Mouse (Mus musculus): Measurements from ENCODE around the gene Ghrhr. TPM values are rescaled to one million over a fixed set of nuclear protein-coding genes. Genes with fewer than 3 reads are reported as not detected.

The Ghrhr gene
- polyA plus RNA-seq, 1 experiment = not detected

GRCm38 (mm10) chr6:55403411-55404309, 27.6 kb downstream of the Ghrhr start:
- Histone ChIP-seq H3K4me1 (ENCODE audit: control insufficient read depth, insufficient read depth, low read length) (no peaks in the 10 kb centered on the region), H3K27ac (ENCODE audit: control insufficient read depth, insufficient read depth, low read depth, low read length, poor library complexity) (no peak overlapping the region), H3K4me3 (replicated peaks; ENCODE audit: control insufficient read depth, low read depth, low read length) (no peak overlapping the region)
- WGBS = 73% methylated on average over 9 of the region's 9 CpGs
- TF ChIP-seq POLR2A (IDR thresholded peaks at IDR 0.05; ENCODE audit: borderline replicate concordance, control insufficient read depth, low read depth, low read length) = no peak

- TF ChIP-seq POLR2A (IDR thresholded peaks at IDR 0.05; ENCODE audit: borderline replicate concordance, control insufficient read depth, low read depth, low read length) (no peak), CTCF (IDR thresholded peaks at IDR 0.05; ENCODE audit: control insufficient read depth, insufficient read depth, low read length) (no peak)
- no peaks in the 10 kb centered on the region for H3K4me1 ChIP-seq (ENCODE audit: control insufficient read depth, insufficient read depth, low read length)
- WGBS = 76% methylated on average over 5 of the region's 5 CpGs
Measured at GRCm38 (mm10) chr6:55404421-55404990, 28.4 kb downstream of the Ghrhr start.

GRCm38 (mm10) chr6:55407345-55407744, 31.2 kb downstream of the Ghrhr start:
- TF ChIP-seq POLR2A (IDR thresholded peaks at IDR 0.05; ENCODE audit: borderline replicate concordance, control insufficient read depth, low read depth, low read length) (no peak), CTCF (IDR thresholded peaks at IDR 0.05; ENCODE audit: control insufficient read depth, insufficient read depth, low read length) (no peak)
- WGBS = 74% methylated on average over 4 of the region's 4 CpGs
- H3K27ac ChIP-seq (ENCODE audit: control insufficient read depth, insufficient read depth, low read depth, low read length, poor library complexity) = no peak overlapping the region
- H3K4me1 ChIP-seq (ENCODE audit: control insufficient read depth, insufficient read depth, low read length) = no peaks in the 10 kb centered on the region
- no peak overlapping the region for H3K4me3 ChIP-seq (replicated peaks; ENCODE audit: control insufficient read depth, low read depth, low read length)

More at GRCm38 (mm10) chr6:55404421-55404990, 28.4 kb downstream of the Ghrhr start:
- Histone ChIP-seq H3K27ac (ENCODE audit: control insufficient read depth, insufficient read depth, low read depth, low read length, poor library complexity) (no peak overlapping the region), H3K4me3 (replicated peaks; ENCODE audit: control insufficient read depth, low read depth, low read length) (no peak overlapping the region)

GRCm38 (mm10) chr6:55410119-55410775, 34.2 kb downstream of the Ghrhr start:
- H3K4me1 ChIP-seq (ENCODE audit: control insufficient read depth, insufficient read depth, low read length) = no peaks in the 10 kb centered on the region
- 27% methylated on average over 7 of the region's 7 CpGs for WGBS
- no peak overlapping the region for H3K27ac ChIP-seq (ENCODE audit: control insufficient read depth, insufficient read depth, low read depth, low read length, poor library complexity)
- TF ChIP-seq CTCF (IDR thresholded peaks at IDR 0.05; ENCODE audit: control insufficient read depth, insufficient read depth, low read length) = no peak
- TF ChIP-seq POLR2A (IDR thresholded peaks at IDR 0.05; ENCODE audit: borderline replicate concordance, control insufficient read depth, low read depth, low read length) = no peak
- no peak overlapping the region for H3K4me3 ChIP-seq (replicated peaks; ENCODE audit: control insufficient read depth, low read depth, low read length)

- TF ChIP-seq POLR2A (IDR thresholded peaks at IDR 0.05; ENCODE audit: borderline replicate concordance, control insufficient read depth, low read depth, low read length) = no peak
- no peak for TF ChIP-seq CTCF (IDR thresholded peaks at IDR 0.05; ENCODE audit: control insufficient read depth, insufficient read depth, low read length)
- no peak overlapping the region for H3K4me3 ChIP-seq (replicated peaks; ENCODE audit: control insufficient read depth, low read depth, low read length)
- H3K4me1 ChIP-seq (ENCODE audit: control insufficient read depth, insufficient read depth, low read length) = no peaks in the 10 kb centered on the region
- WGBS = 74% methylated on average over 5 of the region's 5 CpGs
- H3K27ac ChIP-seq (ENCODE audit: control insufficient read depth, insufficient read depth, low read depth, low read length, poor library complexity) = no peak overlapping the region
Measured at GRCm38 (mm10) chr6:55410977-55411376, 34.9 kb downstream of the Ghrhr start.

GRCm38 (mm10) chr6:55416202-55416601, 40.1 kb downstream of the Ghrhr start:
- no peaks in the 10 kb centered on the region for H3K4me1 ChIP-seq (ENCODE audit: control insufficient read depth, insufficient read depth, low read length)
- 80% methylated on average over 5 of the region's 5 CpGs for WGBS
- TF ChIP-seq POLR2A (IDR thresholded peaks at IDR 0.05; ENCODE audit: borderline replicate concordance, control insufficient read depth, low read depth, low read length) (no peak), CTCF (IDR thresholded peaks at IDR 0.05; ENCODE audit: control insufficient read depth, insufficient read depth, low read length) (no peak)
- H3K27ac ChIP-seq (ENCODE audit: control insufficient read depth, insufficient read depth, low read depth, low read length, poor library complexity) = no peak overlapping the region
- H3K4me3 ChIP-seq (replicated peaks; ENCODE audit: control insufficient read depth, low read depth, low read length) = no peak overlapping the region

GRCm38 (mm10) chr6:55418746-55419410, 42.8 kb downstream of the Ghrhr start:
- no peaks in the 10 kb centered on the region for H3K4me1 ChIP-seq (ENCODE audit: control insufficient read depth, insufficient read depth, low read length)
- H3K4me3 ChIP-seq (replicated peaks; ENCODE audit: control insufficient read depth, low read depth, low read length) = no peak overlapping the region
- WGBS = 41% methylated on average over 2 of the region's 2 CpGs
- no peak overlapping the region for H3K27ac ChIP-seq (ENCODE audit: control insufficient read depth, insufficient read depth, low read depth, low read length, poor library complexity)
- TF ChIP-seq CTCF (IDR thresholded peaks at IDR 0.05; ENCODE audit: control insufficient read depth, insufficient read depth, low read length) (no peak), POLR2A (IDR thresholded peaks at IDR 0.05; ENCODE audit: borderline replicate concordance, control insufficient read depth, low read depth, low read length) (no peak)

- TF ChIP-seq CTCF (IDR thresholded peaks at IDR 0.05; ENCODE audit: control insufficient read depth, insufficient read depth, low read length) = no peak
- TF ChIP-seq POLR2A (IDR thresholded peaks at IDR 0.05; ENCODE audit: borderline replicate concordance, control insufficient read depth, low read depth, low read length) = no peak
- Histone ChIP-seq H3K27ac (ENCODE audit: control insufficient read depth, insufficient read depth, low read depth, low read length, poor library complexity) (no peak overlapping the region), H3K4me1 (ENCODE audit: control insufficient read depth, insufficient read depth, low read length) (no peaks in the 10 kb centered on the region), H3K4me3 (replicated peaks; ENCODE audit: control insufficient read depth, low read depth, low read length) (no peak overlapping the region)
- WGBS = 50% methylated on average over 3 of the region's 3 CpGs
Measured at GRCm38 (mm10) chr6:55420411-55420810, 44.3 kb downstream of the Ghrhr start.

Data from bone marrow, adult 2 months (tissue).